Mouse (Mus musculus): ENCODE measurements around the gene Tac4. TPM values are rescaled to one million over a fixed set of nuclear protein-coding genes. Genes with fewer than 3 reads are reported as not detected.

Tac4 gene
- not detected for total RNA-seq (2021)
- long read RNA-seq, experiment 1: 0 reads
- long read RNA-seq, experiment 2: 0 reads

DNA sequence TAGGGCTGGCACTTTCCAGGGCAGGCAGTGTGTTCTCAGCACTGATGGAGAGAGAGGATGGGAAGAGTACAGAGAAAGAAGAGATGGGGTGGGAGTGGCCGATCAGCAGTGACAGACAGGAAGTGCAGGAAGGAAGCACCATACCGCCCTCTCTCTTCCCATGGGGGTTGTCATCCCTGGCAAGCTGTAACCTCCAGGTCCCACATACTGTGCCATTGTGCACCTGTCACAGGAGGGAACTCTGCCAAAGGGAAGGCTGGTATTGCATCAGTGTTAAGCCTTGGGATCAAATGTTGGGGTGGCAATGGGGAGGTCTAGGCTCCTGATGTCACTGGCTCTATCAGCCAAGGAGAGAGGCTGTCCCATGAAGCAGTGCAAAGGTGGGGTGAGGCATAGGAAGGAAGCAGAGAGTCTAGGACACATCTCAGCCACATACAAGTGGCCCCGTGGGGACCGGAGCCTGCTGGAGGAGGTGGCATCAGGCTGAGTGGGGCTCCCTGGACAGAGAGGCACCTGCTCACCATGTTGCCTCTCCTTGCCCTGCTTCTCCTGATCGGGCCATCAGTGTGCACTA, at the start of gene Tac4:
Gene Tac4, plus strand, starts transcription at position 352 of the 574 bp plus-strand sequence.
- no peak for DNase-seq (ENCODE audit: low spot score in 2 of 2)

DNA sequence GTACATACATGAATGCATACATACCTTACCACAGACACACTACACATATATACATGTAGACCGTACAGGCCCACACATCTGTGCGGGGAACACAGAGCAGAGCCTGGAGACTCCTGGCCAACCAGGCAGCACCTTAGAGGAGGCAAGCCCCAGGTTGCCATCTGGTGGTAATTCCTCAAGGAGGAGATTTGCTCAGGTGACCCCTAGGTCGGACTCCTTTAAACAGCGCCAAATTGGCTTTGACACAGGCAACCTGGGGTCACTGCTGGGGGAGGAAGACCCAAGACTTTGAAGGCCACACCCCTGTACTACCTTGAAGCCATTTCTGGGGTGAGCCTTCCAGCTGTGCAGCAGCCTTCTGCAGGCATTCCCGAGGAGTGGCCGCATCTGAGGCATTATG, 47.7 kb upstream of the Tac4 start:
- DNase-seq (ENCODE audit: low spot score in 2 of 2): no peak

- no peak for DNase-seq (ENCODE audit: low spot score in 2 of 2)
These were observed 47.0 kb upstream of the Tac4 start for GRCm38 (mm10) chr11:95214305-95214704.

DNA sequence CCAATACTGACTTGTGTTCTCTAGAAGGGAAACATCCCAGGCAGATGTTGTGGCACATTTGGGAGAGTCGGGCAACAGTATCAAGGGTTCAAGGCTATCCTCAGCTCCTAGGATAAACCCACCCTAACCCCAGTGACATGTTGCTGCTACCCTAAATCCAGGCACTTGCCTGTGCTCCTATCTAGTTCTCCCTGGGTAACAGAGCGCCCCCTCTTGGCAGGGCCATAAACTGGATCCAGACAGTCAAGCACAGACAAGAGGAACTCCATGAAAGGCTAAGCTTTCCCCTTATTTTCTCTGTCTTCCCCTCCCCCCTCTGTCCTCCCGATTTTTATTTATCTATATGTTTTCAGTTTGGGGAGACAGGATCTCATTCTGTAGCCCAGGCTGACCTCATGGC, 45.1 kb upstream of the Tac4 start:
- DNase-seq (ENCODE audit: low spot score in 2 of 2): no peak

DNA sequence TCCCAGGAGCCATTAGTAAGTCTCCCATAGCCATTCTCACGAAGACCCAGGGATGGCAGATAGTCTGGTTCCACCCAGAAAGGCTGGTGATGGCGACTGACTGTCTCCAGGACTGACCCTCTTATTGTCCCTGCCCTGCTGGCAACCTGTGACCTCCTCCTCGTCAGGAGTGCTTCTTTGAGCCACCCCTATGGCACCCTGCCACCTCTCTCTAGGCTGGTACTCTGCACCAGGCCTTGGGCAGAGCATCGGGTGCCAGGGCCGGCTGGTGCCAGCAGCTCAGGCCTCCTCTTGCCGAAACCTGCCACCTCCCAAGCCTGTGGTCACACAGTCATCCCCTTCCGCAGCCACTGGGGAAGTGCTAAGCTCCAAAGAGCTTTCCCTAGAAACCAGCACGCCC, 42.2 kb upstream of the Tac4 start:
- DNase-seq (ENCODE audit: low spot score in 2 of 2): no peak

- no peak for DNase-seq (ENCODE audit: low spot score in 2 of 2)
These were observed 37.9 kb upstream of the Tac4 start for GRCm38 (mm10) chr11:95223473-95223872.

DNA sequence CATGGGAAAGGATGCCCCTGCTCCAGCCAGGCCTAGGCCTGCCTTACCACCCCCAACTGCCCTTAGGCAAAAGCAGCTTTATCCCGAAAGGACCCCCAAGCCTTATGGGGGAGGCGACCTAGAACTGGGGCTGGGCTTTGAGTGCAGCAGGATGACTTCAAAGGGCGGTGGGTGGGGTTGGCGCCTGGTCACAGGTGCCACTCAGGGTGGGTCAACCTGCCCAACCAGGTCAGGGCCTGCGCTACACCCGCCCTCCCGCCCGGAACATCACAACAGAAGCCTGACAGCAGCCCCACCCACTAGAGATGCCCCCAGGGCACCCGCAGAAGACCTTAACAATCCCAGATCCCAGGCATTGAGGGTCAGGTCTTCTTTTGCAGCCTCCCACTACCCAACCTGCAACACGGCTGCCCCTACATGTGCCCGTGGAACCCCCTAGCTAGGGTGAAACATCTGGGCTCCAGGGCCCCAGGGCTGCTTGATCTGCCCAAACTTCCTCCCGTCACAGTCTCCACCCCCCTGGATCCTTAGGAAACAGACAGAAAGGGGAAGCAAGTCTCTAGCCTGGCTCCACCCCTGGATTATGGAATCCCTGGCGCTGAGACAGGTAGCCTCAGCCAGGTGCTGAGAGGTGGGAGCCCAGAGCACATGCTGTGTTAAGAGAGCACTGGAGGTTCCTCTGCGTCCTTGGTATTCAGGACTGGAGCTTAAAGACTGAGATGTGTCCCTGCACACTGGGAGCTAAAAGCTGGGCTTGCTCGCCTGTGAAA, 37.0 kb upstream of the Tac4 start:
- DNase-seq (ENCODE audit: low spot score in 2 of 2): no peak

- DNase-seq (ENCODE audit: low spot score in 2 of 2): no peak
These were observed 35.9 kb upstream of the Tac4 start for GRCm38 (mm10) chr11:95225448-95225847.

DNA sequence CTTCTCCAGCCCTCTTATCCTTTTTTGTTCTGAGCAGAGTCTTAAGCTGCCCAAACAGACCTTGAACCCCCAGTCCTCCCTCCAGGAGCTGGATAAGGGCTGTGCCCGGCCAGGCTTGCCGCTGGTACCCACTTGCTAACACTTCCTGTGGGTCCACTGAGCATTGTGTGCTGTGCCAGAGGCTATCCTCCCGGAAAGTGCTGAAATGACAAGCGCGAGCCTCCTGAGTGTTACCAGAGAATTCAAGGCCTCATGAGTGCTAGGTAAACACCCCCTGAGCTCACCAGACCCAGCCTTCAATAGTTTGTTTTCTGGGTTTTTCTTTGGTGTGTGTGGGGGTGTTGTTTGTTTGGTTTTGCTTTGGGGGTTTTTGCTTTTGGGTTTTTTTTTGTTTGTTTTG, 33.9 kb upstream of the Tac4 start:
- no peak for DNase-seq (ENCODE audit: low spot score in 2 of 2)

DNA sequence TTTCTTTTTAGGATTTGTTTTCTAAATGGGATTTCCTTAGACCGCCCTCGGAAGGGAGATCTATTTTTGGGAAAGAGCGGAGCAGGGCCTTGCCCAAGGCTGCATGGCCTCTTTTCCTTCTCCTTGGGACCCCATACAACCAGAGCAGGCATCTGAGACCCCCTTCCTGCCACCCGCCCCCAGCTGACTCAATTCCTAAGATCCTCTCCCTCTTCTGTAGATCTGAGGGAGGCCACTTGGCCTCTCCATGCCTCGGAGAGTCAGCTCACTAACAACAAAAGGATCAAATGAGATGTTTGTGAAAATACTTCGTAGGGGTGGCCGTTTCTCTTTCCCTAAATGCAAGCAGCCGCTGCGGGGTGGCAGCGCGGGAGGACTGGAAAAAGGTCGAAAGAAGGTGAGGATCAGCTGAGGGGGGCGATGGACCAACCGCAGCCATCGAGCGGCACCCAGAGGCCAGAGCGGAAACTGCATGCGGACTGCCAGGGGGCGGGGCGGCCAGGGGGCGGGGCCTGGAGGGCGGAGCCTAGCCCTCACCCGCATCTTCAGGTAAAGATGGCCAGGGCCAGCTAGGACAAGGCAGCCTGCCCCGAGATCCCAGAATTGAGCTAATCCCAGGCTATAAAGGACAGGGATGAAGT, 29.5 kb upstream of the Tac4 start:
- peak; percentile 64 to 65 for DNase-seq (ENCODE audit: low spot score in 2 of 2)

DNA sequence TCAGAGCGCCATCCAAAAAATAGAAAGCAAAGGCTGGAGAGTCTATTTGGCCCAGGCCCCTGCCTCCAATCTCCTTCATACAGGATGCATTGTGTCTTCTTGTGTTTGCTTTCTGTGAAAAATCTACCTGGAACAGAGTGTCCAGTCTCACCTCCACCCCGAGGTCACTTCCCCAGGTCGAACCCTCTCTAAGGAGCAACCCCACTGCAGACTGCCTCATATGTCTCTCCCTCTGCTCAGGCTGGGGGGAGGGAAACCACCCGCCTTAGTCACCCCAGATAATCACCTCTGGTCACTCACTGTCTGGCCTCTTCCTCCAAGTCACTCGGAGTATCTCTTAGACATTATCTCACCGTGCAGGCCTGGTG, 29.0 kb upstream of the Tac4 start:
- DNase-seq (ENCODE audit: low spot score in 2 of 2): no peak

DNA sequence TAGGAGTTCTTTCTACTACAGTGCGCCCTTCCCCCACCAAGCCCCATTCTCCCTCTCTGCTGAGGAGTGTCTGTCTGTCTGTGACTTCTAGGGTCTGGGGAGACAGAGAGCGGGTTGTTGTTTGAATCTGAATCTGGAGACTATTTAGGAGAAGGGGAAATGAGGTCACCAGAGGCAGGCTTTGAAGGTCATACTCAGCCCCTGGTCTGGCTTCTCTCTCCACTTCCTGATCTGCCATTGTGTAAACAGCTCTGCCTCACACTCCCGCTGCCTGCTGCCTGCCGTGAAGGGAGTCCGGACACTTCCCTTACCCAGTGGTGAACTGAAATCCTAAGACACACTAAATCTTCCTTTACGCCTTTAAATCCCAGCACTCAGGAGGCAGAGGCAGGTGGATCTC, 22.9 kb upstream of the Tac4 start:
- no peak for DNase-seq (ENCODE audit: low spot score in 2 of 2)

DNA sequence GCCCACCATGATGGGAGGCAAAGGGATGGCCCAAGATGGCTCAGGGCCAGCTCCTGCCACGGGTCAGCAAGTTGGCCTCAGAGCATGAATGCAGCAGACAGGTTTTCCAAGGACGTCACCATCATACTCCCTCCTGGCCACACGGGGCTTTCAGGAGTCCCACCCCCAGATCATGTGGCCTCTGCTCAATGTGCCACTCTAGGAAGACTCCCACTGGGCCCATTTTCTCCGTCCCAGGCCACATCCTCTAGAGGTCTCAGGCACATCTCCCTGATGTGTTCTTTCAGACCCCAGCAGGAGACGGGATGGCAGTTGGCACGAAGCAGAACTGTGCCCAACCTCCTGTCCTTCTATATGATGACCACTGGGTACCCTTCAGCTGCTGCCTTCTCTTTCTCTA, 18.7 kb upstream of the Tac4 start:
- no peak for DNase-seq (ENCODE audit: low spot score in 2 of 2)

GRCm38 (mm10) chr11:95245456-95245855, 15.9 kb upstream of the Tac4 start:
- no peak for DNase-seq (ENCODE audit: low spot score in 2 of 2)

GRCm38 (mm10) chr11:95247065-95247464, 14.3 kb upstream of the Tac4 start:
- no peak for DNase-seq (ENCODE audit: low spot score in 2 of 2)

DNA sequence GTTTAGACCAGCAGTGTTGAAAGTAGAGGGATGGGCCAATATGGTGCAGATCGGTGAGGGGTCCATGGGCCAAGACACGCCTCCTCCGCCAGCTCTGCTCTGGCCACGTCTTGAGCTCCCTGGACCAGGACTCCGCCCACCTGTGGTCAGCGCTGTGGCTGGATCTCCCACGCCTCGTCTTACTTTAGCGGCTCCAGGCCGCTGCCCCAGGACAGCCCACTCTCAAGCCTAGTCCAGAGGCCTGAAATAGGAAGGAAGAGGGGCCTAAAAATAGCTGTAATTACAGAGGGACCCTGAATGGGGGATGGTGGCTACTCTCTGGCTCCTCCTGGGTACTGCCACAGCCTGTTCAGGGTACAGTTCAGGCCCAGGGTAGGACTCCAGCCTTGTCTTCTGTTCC, 11.2 kb upstream of the Tac4 start:
- no peak for DNase-seq (ENCODE audit: low spot score in 2 of 2)

GRCm38 (mm10) chr11:95251295-95251694, 10.0 kb upstream of the Tac4 start:
- DNase-seq (ENCODE audit: low spot score in 2 of 2): peak; percentile 71 to 82

DNA sequence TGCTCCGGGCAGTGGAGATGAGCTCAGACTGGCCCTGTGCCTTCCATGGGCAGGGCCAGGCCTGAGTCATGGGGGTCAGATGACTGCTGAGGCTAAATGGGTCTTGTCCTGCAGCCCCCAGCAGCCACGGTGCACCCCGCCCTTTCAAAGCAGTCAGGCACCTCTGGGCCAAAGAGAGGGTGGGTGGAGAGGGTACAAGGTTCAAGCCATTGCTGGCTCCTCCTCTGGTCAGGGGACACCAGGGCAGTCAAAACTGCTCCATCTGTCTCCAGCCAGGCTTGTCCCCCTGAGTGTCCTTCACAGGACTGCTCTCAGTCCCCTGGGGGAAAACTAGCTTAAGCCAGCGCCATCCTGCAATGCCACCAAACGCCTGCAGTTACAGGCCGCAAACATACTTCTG, 9.2 kb upstream of the Tac4 start:
- DNase-seq (ENCODE audit: low spot score in 2 of 2): no peak

- no peak for DNase-seq (ENCODE audit: low spot score in 2 of 2)
These were observed 7.2 kb upstream of the Tac4 start for GRCm38 (mm10) chr11:95254165-95254564.

DNA sequence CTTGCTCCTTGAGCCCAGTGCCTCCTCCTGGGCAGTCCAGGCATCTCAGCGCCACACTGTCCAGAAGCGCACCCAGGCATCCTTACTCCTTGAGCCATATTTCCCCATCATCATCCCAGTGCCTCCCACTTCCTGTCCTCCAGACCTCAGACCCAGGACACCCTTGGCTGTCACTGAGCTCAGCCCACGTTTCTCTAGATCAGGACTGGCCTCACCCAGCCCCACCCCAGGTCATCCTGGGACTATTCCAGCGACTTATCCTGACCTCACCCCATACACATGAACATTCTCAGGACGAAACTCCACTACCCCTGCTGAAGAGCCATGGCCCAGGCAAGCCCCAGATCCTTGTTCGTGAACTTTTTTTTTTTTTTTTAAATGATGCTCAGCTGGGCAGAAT, 5.6 kb upstream of the Tac4 start:
- no peak for DNase-seq (ENCODE audit: low spot score in 2 of 2)

DNA sequence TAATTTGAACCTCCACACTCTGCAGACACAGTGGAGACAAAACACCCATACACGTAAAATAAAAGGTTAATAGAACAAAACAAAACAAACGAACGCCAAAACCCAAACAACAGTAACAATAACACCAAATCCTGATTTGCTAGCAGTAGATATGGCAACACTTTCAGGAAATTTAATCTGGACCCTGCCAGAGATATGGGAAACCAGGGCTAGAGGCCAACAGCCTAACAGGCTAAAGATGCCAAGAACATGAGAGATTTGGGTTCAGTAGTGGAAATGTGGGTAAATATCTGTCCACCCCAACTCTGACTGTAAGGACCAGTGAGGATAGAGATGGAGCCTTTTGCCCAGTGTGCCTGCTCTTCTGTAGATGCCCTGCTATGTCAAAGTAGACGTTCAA, 3.4 kb upstream of the Tac4 start:
- DNase-seq (ENCODE audit: low spot score in 2 of 2): peak in 1 of 2 experiments; percentile 39

- peak; percentile 53 to 64 for DNase-seq (ENCODE audit: low spot score in 2 of 2)
These were observed 2.8 kb upstream of the Tac4 start for GRCm38 (mm10) chr11:95258490-95258889.

Measured in layer of hippocampus, postnatal 14 days (tissue).